Mouse (Mus musculus) right cerebral cortex, postnatal 36 days (tissue): ENCODE data around the gene Hoxb8.

ENCODE experiments used
- DNase-seq, 2 experiments: peaks; one replicate each; pipeline ENCODE4 v3.0.0; 2022; ENCODE audit warnings: low spot score in 2 of 2, mixed read lengths in 1 of 2

Hoxb8 gene

GRCm38 (mm10) chr11:96281855-96282570 lies at the start of gene Hoxb8:
TSS of gene Hoxb8 (plus strand) at chr11:96281905.
- no peak for DNase-seq

DNA sequence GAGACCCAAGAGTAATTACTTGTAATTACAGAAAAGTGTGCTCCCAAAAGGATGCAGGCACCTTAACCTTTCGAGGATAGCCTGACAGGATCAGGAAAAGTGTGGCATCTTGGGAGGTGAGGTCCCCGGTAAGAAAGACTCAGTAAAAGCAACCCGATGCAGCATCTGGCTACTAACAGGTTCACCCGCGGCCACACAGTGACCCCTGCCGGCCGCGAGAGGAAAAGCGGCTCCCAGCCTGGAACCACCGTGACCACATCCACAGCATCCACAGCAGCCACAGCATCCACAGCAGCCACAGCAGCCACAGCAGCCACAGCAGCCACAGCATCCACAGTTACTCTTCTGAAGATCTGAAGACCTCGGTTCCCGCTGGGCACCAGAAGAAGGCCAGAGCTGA lies 46.8 kb upstream of the Hoxb8 start:
- DNase-seq = peak; percentile 2 to 6

GRCm38 (mm10) chr11:96240211-96240610 lies 41.5 kb upstream of the Hoxb8 start:
- peak in 1 of 2 experiments; percentile 5 for DNase-seq

DNA sequence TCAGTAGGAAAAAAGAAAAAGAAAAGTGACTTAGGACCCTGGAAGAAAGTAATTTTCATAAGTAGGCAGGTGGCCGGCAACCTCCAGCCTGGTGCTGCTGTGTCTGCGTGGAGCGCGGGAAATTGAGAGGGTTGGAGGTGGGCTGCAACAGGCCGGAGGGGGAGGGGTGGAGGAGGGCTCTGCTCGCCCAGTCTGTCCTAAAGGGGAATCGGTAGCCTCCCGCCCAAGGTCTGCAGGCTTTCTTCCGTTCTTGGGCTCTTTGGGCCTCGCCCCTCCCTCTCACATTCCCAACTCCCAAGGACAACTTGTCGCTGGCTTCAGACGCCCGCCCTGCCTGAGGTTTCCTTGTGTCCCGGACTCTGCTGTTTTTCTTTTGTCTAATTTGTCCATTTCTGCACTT lies 30.8 kb upstream of the Hoxb8 start:
- no peak for DNase-seq

DNA sequence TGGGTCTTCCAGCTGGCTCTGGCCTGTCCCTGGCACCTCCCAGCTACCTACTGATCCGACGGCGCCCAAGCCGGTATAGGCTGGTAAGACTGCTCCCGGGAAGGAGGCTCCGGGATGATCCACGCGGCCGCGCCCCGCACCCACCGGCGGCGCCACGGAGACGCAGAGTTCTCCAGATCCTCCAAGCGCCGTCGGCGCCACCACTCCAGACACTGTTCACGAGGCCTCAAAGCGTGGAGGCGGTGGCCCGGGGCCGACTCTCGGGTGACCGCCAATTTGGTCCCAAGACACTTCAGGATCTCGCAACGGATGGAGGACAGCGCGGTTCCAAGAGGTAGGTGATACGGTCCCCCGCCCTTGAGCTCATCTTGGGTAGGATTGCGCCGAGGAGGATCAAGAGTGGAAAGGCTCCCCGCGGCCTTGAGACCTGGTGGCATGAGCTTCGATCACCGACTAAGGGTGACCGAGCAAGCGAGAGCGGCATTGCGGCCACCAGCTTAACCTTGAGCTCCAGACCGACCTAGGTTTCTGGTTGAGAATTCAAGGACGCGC lies 30.1 kb upstream of the Hoxb8 start:
- no peak for DNase-seq

DNA sequence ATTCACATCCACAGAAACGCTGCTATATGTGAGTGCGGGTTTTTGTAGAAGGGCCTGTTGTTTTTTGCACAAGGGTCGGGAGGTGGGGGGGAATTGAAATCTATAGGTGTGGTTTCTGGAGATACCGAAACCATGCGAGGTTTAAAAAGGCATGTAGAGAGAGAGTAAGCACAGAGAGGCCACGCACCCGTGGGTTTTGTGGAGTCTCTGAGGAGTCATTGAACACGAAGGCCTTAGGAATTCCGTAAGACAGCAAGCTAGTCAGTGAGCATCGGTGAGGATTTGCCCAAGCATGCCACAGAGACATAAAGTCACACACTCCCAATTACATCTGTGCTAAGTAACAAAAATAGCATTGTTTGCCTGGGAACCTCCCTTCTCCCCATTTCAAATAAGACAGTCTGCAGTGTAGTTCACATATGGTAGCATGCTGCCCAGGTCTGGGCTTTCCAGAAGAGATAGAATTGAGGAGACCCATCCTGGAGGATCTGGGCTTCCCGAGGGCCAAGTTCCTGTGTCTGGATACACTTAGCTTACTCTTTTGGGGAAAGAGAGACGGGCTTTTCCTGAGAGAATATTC lies 29.1 kb upstream of the Hoxb8 start:
- DNase-seq = no peak

GRCm38 (mm10) chr11:96254221-96254620 lies 27.5 kb upstream of the Hoxb8 start:
- DNase-seq = no peak

GRCm38 (mm10) chr11:96255111-96255995 lies 26.4 kb upstream of the Hoxb8 start:
- no peak for DNase-seq

- no peak for DNase-seq
These were observed 25.7 kb upstream of the Hoxb8 start for GRCm38 (mm10) chr11:96255996-96256445.

DNA sequence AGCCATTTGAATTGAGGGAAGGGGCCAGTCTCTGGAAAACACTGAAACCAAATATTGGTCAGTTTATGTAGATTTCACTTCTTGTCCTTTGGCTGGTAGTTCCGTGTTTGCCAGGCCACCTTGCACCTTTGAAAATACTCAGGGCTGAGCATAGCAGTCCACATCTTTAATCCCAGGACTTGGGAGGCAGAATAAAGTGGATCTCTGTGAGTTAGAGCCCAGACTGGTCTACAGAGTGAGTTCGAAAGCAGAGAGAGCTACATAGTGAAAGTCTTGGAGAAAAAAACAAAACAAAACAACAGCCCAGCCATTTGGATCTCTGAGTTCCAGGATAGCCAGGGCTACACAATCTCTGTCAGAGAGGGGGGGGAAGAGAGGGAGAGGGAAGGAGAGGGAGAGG lies 24.6 kb upstream of the Hoxb8 start:
- no peak for DNase-seq

DNA sequence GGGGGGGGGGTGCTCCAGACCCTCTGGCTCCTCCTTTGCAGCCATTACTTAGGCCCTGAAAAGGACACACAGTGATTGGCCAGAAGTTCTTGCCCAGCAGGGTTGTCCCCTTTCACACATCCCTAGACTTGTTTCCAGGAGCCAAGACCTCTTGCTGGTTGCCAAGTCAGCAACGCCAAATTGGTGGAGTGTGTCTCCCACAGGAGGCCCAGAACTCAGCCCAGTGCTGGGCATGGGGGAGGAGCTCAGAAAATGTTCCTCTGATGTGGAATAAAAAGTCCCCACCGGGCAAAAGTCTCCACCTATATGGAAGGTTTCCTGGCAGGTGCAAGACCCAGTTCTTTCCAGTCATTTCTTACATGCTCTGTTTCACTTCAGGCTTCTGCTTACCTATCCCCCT lies 22.7 kb upstream of the Hoxb8 start:
- DNase-seq = no peak

- DNase-seq = no peak
These were observed 22.2 kb upstream of the Hoxb8 start for GRCm38 (mm10) chr11:96259511-96259910.

- DNase-seq = no peak
These were observed 21.3 kb upstream of the Hoxb8 start for GRCm38 (mm10) chr11:96260310-96260970.

DNA sequence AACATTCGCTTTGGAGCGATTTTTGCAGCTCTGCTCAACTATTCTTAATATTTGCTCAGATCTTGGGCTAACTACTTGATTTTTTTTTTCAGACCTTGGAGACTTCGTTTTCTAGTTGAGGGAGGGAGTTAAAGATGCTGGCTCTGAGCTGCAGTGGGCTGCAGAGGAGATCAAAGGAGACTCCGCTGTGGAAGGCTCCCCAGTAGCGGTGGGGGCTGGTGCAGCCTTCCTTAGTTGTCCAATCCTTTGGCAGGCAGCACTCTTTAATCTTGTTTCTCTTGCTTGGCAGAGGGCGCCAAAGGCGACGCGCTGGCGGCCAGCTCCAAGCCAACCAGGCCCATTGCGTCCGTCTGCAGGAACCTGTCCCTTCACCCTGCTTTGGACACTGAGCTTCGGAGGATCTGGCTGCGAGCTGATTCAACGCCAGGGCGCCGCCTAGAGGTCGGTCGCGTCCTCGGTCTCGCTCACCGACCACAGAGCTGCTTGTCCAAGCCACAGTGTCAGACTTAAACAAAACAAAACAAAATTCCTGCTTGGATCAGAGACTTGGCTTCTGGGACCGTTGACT lies 20.3 kb upstream of the Hoxb8 start:
- DNase-seq = no peak

DNA sequence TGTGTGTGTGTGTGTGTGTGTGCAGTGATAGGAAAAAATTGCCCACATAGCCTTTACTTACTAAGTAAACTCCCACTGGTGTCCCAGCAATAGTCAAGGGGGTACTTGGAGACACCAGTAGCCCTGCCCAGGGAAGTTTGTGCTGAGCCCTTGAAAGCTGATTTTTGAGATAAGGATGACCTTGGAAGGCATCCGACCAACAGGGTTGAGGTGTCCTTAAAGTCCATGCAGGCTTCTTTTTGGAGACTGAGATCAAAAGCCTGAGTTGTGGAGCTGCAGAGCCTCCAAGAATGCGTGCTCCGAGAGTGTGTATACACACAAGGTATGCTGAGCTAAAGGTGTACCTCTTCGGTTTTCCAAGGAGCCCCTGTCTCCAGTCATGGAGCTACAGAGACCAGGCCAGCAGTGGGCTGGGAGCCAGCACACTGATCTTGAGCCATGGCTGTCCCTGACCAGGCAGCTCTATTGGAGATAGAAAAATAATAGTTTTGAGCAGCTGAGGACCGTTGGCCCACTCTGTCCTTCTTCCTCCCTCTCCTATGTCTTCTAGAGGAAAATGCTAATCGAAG lies 19.4 kb upstream of the Hoxb8 start:
- no peak for DNase-seq

DNA sequence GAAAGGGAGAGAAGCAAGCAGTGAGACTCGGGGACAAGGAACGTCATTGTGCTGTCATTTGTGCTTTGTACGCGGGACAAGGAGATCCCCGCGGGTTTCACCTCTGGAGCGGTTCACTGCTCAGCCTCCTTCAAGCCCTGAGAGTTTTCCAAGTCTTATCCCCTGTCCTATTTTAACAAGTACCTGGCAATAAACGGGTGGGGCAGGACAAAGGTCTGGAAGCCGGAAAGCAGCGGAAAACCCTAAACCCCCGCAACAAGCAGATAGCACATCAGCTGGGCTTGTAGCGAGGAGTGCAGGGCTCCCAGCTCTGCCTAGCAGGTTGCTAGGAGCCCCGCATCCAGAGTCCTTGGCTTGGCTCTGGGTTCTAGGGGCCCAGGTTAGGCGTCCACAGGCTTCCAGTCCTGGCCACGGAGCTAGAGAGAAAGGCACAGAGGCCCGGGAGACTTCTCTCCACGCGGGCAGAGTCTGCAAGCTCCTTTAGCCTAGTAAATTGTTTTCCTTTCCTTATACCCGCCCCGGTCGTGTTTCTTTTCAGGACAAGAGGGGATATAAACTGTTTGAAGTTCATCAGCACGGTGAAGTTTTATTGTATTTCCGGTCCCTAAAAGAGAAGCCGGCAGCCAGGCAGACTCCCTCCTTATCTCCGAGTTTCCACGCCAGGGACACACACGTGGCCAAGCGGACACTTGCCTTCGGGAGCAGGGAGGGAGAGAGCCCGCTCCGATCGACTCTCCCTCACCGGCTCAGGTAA lies 17.9 kb upstream of the Hoxb8 start:
- DNase-seq = no peak

DNA sequence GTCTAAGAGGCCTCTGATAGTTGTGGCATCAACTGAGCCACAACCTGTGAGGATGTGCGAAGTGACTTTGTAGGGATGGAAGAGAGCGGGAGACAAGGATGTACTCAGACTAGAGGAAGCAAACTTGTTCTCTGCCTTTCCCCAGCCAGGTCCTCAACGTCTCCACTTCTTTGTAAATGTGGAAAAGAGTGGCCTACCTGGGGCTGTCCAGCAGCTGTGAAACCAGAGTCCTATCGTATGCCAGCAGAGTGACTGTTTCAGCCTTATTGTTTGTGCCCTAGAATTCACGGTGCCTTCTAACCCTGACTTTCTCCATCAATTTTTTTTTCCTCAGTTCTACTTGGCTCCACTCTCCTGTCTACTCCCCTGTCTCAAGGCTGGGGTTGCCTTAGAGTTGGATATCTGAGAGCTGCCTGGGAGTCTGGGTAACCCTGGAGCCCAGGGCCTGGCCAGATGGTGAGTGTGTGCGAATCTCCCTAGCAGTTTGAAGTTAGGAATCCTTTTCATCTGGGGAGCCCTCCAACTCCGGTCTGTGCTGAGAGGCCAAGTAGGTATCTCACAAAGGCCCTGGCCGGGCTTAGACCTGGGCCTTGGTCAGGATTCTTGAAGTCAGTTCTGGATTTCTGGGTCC lies 17.2 kb upstream of the Hoxb8 start:
- DNase-seq = no peak

- DNase-seq = no peak
These were observed 15.8 kb upstream of the Hoxb8 start for GRCm38 (mm10) chr11:96265954-96266353.

- no peak for DNase-seq
These were observed 14.4 kb upstream of the Hoxb8 start for GRCm38 (mm10) chr11:96267021-96267920.
